Mouse (Mus musculus) adrenal gland, postnatal 14 days (tissue): ENCODE results near the gene Kmt2e. TPM values are rescaled to one million over a fixed set of nuclear protein-coding genes. Genes with fewer than 3 reads are reported as not detected.
A peak's percentile ranks its signal among the peaks of the same experiment; 100 is the strongest.
"Not testable (repeated sequence)": the region's sequence is repeated elsewhere in the genome, so short reads cannot be mapped to it uniquely, and the experiment has no call there.

Source experiments
- DNase-seq: peaks from one replicate; pipeline ENCODE4 v3.0.0; 2021; ENCODE audit warnings: mixed read lengths
- total RNA-seq: library from RNA; stranded (reverse); gene quantifications from 2 replicates; pipeline ENCODE4 v1.2.3, GENCODE M21; 2021

The Kmt2e gene
- total RNA-seq, 1 experiment from 2014 or later = 64.2 TPM

GRCm38 (mm10) chr5:23499257-23499656 is 65.0 kb downstream of the Kmt2e start:
- no peak for DNase-seq

- DNase-seq = no peak
Measured at GRCm38 (mm10) chr5:23500715-23501114, 66.5 kb downstream of the Kmt2e start.

GRCm38 (mm10) chr5:23501582-23502316 is 67.5 kb downstream of the Kmt2e start:
- no peak for DNase-seq

GRCm38 (mm10) chr5:23502317-23502937 is 68.2 kb downstream of the Kmt2e start:
- no peak for DNase-seq

- DNase-seq = no peak
Measured at GRCm38 (mm10) chr5:23505578-23505977, 71.3 kb downstream of the Kmt2e start.

GRCm38 (mm10) chr5:23507210-23507609 is 73.0 kb downstream of the Kmt2e start:
- no peak for DNase-seq

GRCm38 (mm10) chr5:23508630-23509029 is 74.4 kb downstream of the Kmt2e start:
- DNase-seq = no peak

GRCm38 (mm10) chr5:23511456-23511855 is 77.2 kb downstream of the Kmt2e start:
- DNase-seq = no peak

- DNase-seq = no peak
Measured at GRCm38 (mm10) chr5:23512556-23512955, 78.3 kb downstream of the Kmt2e start.

GRCm38 (mm10) chr5:23513468-23513867 is 79.2 kb downstream of the Kmt2e start:
- DNase-seq = no peak

- no peak for DNase-seq
Measured at GRCm38 (mm10) chr5:23515038-23515437, 80.8 kb downstream of the Kmt2e start.

GRCm38 (mm10) chr5:23516962-23517361 is 82.7 kb downstream of the Kmt2e start:
- no peak for DNase-seq

- no peak for DNase-seq
Measured at GRCm38 (mm10) chr5:23517839-23518238, 83.6 kb downstream of the Kmt2e start.

GRCm38 (mm10) chr5:23518673-23519072 is 84.4 kb downstream of the Kmt2e start:
- DNase-seq = peak; percentile 56

GRCm38 (mm10) chr5:23519679-23520078 is 85.4 kb downstream of the Kmt2e start:
- no peak for DNase-seq

GRCm38 (mm10) chr5:23521645-23522044 is 87.4 kb downstream of the Kmt2e start:
- no peak for DNase-seq

GRCm38 (mm10) chr5:23523936-23524335 is 89.7 kb downstream of the Kmt2e start:
- no peak for DNase-seq

GRCm38 (mm10) chr5:23524621-23525020 is 90.4 kb downstream of the Kmt2e start:
- DNase-seq = no peak

- DNase-seq = no peak
Measured at GRCm38 (mm10) chr5:23531100-23531499, 96.9 kb downstream of the Kmt2e start.

- no peak for DNase-seq
Measured at GRCm38 (mm10) chr5:23531541-23532096, 97.4 kb downstream of the Kmt2e start.

GRCm38 (mm10) chr5:23535692-23536091 is 101.5 kb downstream of the Kmt2e start:
- no peak for DNase-seq

- peak; percentile 14 for DNase-seq
Measured at GRCm38 (mm10) chr5:23551687-23552086, 117.4 kb downstream of the Kmt2e start.

GRCm38 (mm10) chr5:23553338-23553737 is 119.1 kb downstream of the Kmt2e start:
- not testable (repeated sequence) for DNase-seq
